Mouse (Mus musculus) 3134 (cell line): ENCODE results near the gene Usp21.
A peak's percentile ranks its signal among the peaks of the same experiment; 100 is the strongest.
"Not testable (repeated sequence)": the region's sequence is repeated elsewhere in the genome, so short reads cannot be mapped to it uniquely, and the experiment has no call there.

Experiments
- DNase-seq: peaks from one replicate; pipeline ENCODE4 v3.0.0-alpha.2; 2011; ENCODE audit warnings: low spot score; ENCODE audit not compliant: insufficient read length; ENCODE audit errors: extremely low read depth

Usp21 gene

GRCm38 (mm10) chr1:171247453-171247841 is 40.3 kb downstream of the Usp21 start:
- DNase-seq: no peak

GRCm38 (mm10) chr1:171246709-171247452 is 40.9 kb downstream of the Usp21 start:
- DNase-seq: peak; percentile 97

GRCm38 (mm10) chr1:171245353-171245752 is 42.4 kb downstream of the Usp21 start:
- no peak for DNase-seq

- not testable (repeated sequence) for DNase-seq
Observed at GRCm38 (mm10) chr1:171241952-171242351, 45.8 kb downstream of the Usp21 start.

- DNase-seq: no peak
Observed at GRCm38 (mm10) chr1:171240911-171241310, 46.9 kb downstream of the Usp21 start.

GRCm38 (mm10) chr1:171239992-171240744 is 47.6 kb downstream of the Usp21 start:
- DNase-seq: no peak

- DNase-seq: peak; percentile 28
Observed at GRCm38 (mm10) chr1:171238463-171238862, 49.3 kb downstream of the Usp21 start.

GRCm38 (mm10) chr1:171237438-171237837 is 50.4 kb downstream of the Usp21 start:
- DNase-seq: no peak

- no peak for DNase-seq
Observed at GRCm38 (mm10) chr1:171235791-171236190, 52.0 kb downstream of the Usp21 start.

- DNase-seq: no peak
Observed at GRCm38 (mm10) chr1:171234538-171234937, 53.3 kb downstream of the Usp21 start.

GRCm38 (mm10) chr1:171234126-171234525 is 53.7 kb downstream of the Usp21 start, which contains the start of gene Fcer1g:
Fcer1g (minus strand) TSS chr1:171234365.
- DNase-seq: no peak

- no peak for DNase-seq
Observed at GRCm38 (mm10) chr1:171232800-171233730, 54.7 kb downstream of the Usp21 start.

- DNase-seq: no peak
Observed at GRCm38 (mm10) chr1:171232348-171232747, 55.4 kb downstream of the Usp21 start.
